Mouse (Mus musculus) adrenal gland, postnatal 4 days (tissue): ENCODE data around the gene Vmp1. TPM values are rescaled to one million over a fixed set of nuclear protein-coding genes. Genes with fewer than 3 reads are reported as not detected.

Experiments used
- DNase-seq, 2 experiments: peaks; one replicate each; pipeline ENCODE4 v3.0.0; 2021 to 2022; ENCODE audit warnings: low spot score in 2 of 2, mixed read lengths in 2 of 2
- total RNA-seq, 2 experiments: library from RNA; stranded (reverse); gene quantifications; 2 replicates each; pipeline ENCODE4 v1.2.3; 2021

The Vmp1 gene
- total RNA-seq, 2 experiments from 2014 or later = 109 to 120 TPM

DNA sequence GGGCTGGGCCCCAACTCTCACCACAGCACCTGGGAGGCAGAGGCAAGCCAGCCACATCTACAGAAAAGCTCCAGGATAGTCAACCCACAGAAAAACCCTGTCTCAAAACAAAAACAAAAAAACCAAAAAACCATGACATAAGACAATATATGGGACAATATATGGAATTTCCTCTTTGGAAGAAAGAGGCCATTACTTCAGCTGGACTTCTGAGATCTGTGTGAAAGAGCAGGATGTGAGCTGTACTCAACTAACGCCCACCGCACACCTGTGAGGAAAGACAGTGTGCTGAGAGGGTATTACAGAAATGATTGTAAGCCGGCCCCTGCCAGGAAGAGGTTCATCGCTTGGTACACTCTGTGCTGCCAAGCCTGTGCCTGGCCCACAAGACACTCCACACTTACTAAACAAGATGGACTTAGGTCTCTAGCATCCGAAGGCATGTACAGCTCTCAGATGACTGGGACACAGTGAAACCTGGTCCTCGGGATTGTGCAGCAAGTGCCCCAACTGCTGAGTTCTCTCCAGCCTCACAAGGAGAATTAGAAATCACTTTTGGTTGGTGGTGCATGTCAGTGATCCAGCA, 109.9 kb downstream of the Vmp1 start:
- DNase-seq = no peak

- no peak for DNase-seq
Observed at GRCm38 (mm10) chr11:86572623-86573022, 111.0 kb downstream of the Vmp1 start.

DNA sequence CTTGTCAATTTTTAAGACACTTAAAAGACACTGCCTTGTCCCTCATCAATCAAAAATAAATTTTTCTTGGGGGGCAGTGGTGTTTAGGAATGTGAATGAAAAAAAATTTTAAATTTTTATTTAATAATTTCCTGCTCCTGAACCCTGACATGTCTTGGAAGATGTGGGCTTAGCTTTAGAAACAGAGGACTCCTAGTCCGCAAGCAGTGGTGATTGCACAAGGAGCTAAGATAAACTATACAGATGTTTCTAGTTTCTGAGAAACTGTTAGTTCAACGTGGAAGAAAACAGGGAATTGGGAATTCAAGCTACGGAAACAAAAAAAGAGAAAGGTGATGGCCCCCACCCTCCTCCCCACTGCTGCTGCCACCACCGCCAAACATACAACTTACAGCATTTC, 111.8 kb downstream of the Vmp1 start:
- DNase-seq = no peak

GRCm38 (mm10) chr11:86571047-86571855, 112.4 kb downstream of the Vmp1 start:
- DNase-seq = no peak

GRCm38 (mm10) chr11:86570261-86570746, 113.3 kb downstream of the Vmp1 start:
- DNase-seq = peak in 1 of 2 experiments; percentile 25

DNA sequence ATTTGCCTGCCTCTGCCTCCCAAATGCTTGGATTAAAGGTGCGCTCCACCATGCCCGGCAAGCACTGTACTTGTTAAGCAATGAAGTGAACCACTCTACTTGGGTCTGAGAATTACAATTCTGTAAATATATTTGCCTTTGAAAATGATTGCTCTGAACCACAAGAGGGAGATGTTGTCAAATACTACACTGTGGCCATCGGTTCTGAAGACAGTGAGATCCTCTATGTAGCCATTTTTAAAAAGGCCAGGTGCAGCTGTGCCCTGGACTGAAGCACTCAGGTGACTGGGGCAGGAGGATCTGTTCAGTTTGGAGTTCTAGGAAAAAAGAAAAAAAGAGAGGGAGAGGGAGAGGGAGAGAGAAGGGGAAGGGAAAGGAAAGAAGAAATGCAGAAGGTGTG, 115.2 kb downstream of the Vmp1 start:
- no peak for DNase-seq

GRCm38 (mm10) chr11:86558258-86558657, 125.4 kb downstream of the Vmp1 start:
- no peak for DNase-seq

DNA sequence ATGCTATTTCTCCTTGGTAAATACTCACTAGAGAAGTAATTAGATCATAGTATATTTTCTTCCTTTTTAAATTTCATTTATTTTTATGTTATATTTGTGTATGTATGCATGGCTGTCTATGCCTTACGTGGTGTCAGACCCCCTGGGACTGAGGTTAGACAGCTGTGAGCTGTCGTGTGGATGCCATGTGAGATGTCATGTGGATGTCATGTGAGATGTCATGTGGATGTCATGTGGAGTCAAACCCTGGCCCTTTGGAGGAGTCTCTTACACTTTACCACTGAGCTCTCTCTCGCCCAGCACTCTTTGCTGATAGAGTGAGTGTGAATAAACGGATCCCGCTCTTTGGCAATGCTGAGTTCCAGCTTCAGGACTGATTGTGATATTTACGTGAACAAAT, 130.1 kb downstream of the Vmp1 start:
- no peak for DNase-seq

DNA sequence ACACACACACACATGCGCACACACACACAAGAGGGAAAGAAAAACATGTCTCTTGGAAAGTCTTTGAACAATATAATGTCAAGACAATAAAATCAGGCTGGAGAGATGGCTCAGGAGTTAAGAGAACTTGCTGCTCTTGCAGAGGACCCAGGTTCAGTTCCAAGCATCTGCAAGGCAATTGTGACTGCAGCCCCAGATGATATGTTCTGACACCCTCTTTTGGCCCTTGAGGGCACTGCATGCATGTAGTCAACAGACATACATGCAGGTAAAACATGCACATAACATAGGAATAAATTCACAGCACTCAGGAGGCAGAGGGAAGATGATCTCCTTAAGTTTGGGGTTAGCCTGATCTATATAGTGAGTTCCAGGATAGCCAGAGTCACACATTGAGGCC, 136.2 kb downstream of the Vmp1 start:
- DNase-seq = no peak

DNA sequence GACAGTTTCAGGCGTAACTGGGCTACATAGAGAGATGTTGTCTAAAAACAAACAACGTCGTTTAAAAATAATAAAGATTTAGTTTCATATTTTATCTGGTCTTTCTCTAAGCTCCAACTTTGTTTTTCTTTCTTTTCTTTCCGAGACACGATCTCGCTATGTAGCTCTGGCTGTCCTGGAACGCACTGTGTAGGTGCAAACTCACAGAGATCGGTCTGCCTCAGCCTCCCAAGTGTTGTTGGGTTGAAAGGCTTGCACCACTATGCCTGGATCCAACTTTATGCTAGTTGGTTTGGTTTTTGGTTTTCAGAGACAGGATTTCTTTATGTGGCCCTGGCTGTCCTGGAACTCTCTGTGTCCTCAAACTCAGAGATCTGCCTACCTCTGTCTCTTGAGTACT, 138.1 kb downstream of the Vmp1 start:
- DNase-seq = no peak

DNA sequence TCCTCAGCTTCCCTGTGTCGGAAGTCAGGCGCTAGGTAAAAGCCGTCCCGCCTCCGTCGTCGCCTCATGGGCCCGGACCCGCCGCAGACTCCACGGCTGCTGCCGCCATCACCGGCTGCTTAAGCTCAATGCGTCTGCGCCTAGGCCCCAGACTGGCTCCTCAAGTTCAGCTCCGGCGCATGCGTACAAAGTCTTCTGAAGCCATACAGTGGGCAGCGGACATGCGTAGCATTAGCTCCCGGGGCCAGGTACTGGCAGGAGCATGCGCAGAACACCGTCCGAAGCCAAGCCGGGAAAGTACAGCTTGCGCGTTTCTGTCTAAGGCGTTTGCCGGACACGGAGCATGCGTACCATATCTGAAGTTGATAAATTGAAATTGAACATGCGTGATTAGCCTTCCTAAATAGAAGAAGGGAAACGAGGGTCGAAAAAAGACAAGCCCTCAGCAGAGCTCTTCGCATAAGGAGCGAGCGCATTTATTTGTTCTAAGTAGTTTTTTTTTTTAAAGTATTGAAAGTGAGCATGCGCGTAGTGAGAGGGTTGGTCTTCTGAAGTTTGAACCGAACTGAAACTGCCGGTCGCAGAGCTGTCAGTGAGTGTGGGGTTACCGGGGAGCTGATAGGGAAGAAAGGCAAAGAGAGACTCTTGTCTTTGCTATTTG, 138.9 kb downstream of the Vmp1 start, which contains the start of the genes Rps6kb1 and Tubd1:
Gene Rps6kb1 (minus strand): TSS at position 167 of the 661 bp plus-strand sequence.
Gene Tubd1 (plus strand): TSS at position 353 of the 661 bp plus-strand sequence.
- DNase-seq = peak; percentile 95 to 98

- no peak for DNase-seq
Observed at GRCm38 (mm10) chr11:86543960-86544638, 139.5 kb downstream of the Vmp1 start.

DNA sequence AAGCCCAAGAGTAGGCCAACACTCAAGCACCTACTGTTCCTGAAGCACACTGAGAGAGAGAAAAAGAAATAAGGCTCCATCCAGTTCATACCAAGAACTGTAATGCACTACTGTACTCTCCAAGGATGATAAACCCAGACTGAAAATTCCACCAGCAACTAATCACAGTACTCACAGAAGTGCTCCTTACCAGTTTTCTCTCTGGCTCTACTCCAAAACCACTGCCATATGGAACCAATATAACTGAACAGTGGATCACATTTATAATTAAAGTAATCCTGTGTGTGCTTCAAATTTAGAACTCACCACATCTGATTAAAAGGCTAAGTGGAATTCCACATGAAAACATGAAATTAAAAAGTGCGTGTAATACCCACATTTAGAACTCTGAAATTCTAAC, 140.8 kb downstream of the Vmp1 start:
- DNase-seq = no peak

DNA sequence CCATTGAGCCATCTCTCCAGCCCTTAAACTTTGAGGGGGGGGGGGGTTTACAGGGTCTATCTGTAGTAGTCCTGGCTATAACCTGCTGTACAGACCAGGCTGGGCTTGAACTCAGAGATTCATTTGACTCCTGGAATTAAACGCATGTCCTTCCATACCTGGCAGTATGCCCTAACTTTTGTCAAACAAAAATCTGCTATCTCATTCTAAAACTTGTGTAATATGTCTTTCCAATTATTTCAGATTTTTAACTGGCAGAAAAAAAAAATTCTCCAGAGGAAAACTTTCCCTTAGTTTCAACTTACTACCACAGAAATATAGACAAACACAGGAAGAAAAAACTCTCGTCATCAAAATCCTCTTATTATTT, 143.2 kb downstream of the Vmp1 start:
- DNase-seq = no peak

- DNase-seq = no peak
Observed at GRCm38 (mm10) chr11:86539716-86540475, 143.7 kb downstream of the Vmp1 start.

DNA sequence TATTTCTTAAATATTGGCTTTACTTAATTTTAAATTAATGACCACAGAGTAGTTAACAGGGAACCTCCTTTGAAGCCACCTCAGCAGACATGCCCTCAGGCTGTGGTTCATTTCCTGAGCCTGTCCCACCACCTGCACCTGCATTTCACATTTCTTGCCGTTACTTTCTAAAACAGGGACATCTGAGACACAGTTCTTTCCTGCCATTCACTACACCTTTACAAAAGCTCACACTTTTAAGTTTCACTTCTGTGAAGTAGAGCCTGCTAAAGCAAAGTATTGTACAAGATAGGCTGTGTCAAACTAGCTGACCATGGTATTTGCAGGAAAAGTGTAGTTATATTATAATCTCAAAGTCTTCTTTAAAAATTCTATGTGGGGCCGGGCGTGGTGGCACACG, 144.8 kb downstream of the Vmp1 start:
- DNase-seq = no peak

DNA sequence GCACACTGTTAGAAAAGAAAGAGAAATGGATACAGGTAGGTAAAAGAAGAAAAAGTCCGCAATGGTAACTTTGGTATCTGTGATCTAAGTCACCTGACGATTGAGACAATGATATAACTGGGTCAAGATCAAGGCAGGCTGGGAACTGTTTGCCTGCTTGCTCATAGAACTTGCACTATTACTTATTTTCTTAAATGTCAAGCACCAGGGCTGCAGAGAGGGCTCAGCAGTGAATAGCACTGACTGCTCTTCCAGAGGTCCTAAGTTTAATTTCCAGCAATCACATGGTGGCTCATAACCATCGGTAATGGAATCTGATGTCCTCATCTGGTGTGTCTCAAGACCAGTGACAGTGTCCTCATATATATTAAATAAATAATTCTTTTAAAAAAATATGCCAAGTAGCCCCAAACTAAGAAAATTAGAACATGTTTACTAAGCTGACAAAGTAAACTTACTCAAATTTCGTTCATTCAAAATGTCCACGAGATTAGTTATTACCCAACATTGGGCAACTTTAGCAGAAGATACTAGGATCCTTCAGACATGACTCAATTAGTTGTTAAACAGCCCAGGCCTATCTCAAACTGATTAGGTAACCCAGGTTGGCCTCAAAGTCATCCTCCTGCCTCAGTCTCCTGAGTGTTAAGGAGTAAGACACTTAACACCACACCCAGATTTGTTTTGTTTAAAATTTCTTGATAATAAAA, 149.3 kb downstream of the Vmp1 start:
- DNase-seq = no peak
